Mouse (Mus musculus) lung, postnatal 0 days (tissue): ENCODE data around the gene Cela2a. TPM values are rescaled to one million over a fixed set of nuclear protein-coding genes. Genes with fewer than 3 reads are reported as not detected.

Experiments
- ATAC-seq: fragments of 200-750 bp; cut with Nextera tagmentation; 2 replicates; pipeline ENCODE4 v1.8.0; 2017; ENCODE audit warnings: moderate library complexity
- DNase-seq: peaks from one replicate; pipeline ENCODE4 v3.0.0-alpha.2; 2016; ENCODE audit warnings: low spot score
- H3K27ac ChIP-seq: fragments of 300-500 bp; sonication (generic); 2 replicates; pipeline ENCODE4 v1.5.1; 2014; ENCODE audit warnings: antibody characterized with exemption, mild to moderate bottlenecking, low read length, mixed read lengths
- H3K27me3 ChIP-seq: fragments of 300-500 bp; sonication (generic); replicated peaks from 2 replicates; pipeline ENCODE4 v1.6.1; 2014; ENCODE audit warnings: low read length, mixed read lengths; ENCODE audit not compliant: insufficient read depth
- H3K36me3 ChIP-seq: fragments of 300-500 bp; sonication (generic); 2 replicates; pipeline ENCODE4 v1.6.1; 2014; ENCODE audit warnings: low read length, mixed read lengths; ENCODE audit not compliant: insufficient read depth
- H3K4me1 ChIP-seq: fragments of 300-500 bp; sonication (generic); 2 replicates; pipeline ENCODE4 v1.6.1; 2014; ENCODE audit warnings: antibody characterized with exemption, low read depth, low read length, mixed read lengths; ENCODE audit not compliant: insufficient read depth
- H3K4me2 ChIP-seq: fragments of 300-500 bp; sonication (generic); replicated peaks from 2 replicates; pipeline ENCODE4 v1.6.1; 2014; ENCODE audit warnings: low read depth, mild to moderate bottlenecking, low read length, moderate library complexity, mixed read lengths
- H3K4me3 ChIP-seq: fragments of 300-500 bp; sonication (generic); 2 replicates; pipeline ENCODE4 v1.5.1; 2014; ENCODE audit warnings: low read depth, low read length
- H3K9ac ChIP-seq: fragments of 300-500 bp; sonication (generic); replicated peaks from 2 replicates; pipeline ENCODE4 v1.6.1; 2014; ENCODE audit warnings: low read depth, mild to moderate bottlenecking
- H3K9me3 ChIP-seq: fragments of 300-500 bp; sonication (generic); 2 replicates; pipeline ENCODE4 v1.6.1; 2016; ENCODE audit warnings: low read length, mixed read lengths
- CTCF ChIP-seq: IDR thresholded peaks from 2 replicates; pipeline ENCODE4 v1.5.1; 2016; ENCODE audit warnings: antibody characterized with exemption, mild to moderate bottlenecking
- EP300 ChIP-seq: IDR thresholded peaks from 2 replicates; pipeline ENCODE4 v1.6.1; 2016; ENCODE audit warnings: antibody characterized with exemption, mild to moderate bottlenecking, control low read depth
- WGBS: fragments of 180-500 bp; shearing (Covaris S2); extraction: QIAGEN DNeasy Blood & Tissue Kit; methylation state at CpG from one replicate; pipeline ENCODE4 v1.1.7; 2014; 5-methylcytosine and 5-hydroxymethylcytosine counted together
- polyA plus RNA-seq: library from polyadenylated mRNA; unstranded; fragments of >200 nt; fragmentation: Nextera tagmentation; extraction: Ambion mirVana; gene quantifications from 2 replicates; pipeline ENCODE4 v1.2.1, GENCODE M21; 2015

Gene Cela2a
- polyA plus RNA-seq, 1 experiment from 2014 or later, result not detected

GRCm38 (mm10) chr4:141822089-141822488 lies 3.9 kb downstream of the Cela2a start:
- Histone ChIP-seq H3K4me2 (no peak overlapping the region), H3K36me3 (no peaks in the 10 kb centered on the region), H3K9me3 (no peaks in the 10 kb centered on the region), H3K9ac (no peak overlapping the region), H3K4me3 (no peak overlapping the region), H3K27ac (no peak overlapping the region), H3K27me3 (no peaks in the 10 kb centered on the region), H3K4me1 (no peaks in the 10 kb centered on the region)
- ATAC-seq (no peak), DNase-seq (no peak)
- TF ChIP-seq CTCF (peak; percentile 59), EP300 (no peak)
- WGBS, result 68% methylated on average over 10 of the region's 10 CpGs

GRCm38 (mm10) chr4:141821178-141821577 lies 4.8 kb downstream of the Cela2a start:
- 47% methylated on average over 3 of the region's 3 CpGs for WGBS
- TF ChIP-seq CTCF, result no peak
- no peak for TF ChIP-seq EP300
- no peak overlapping the region for H3K4me2 ChIP-seq
- no peaks in the 10 kb centered on the region for H3K36me3 ChIP-seq
- DNase-seq (no peak), ATAC-seq (no peak)
- H3K27me3 ChIP-seq, result no peaks in the 10 kb centered on the region
- H3K27ac ChIP-seq, result no peak overlapping the region
- no peak overlapping the region for H3K4me3 ChIP-seq
- no peak overlapping the region for H3K9ac ChIP-seq
- no peaks in the 10 kb centered on the region for H3K9me3 ChIP-seq
- no peaks in the 10 kb centered on the region for H3K4me1 ChIP-seq

GRCm38 (mm10) chr4:141819316-141819715 lies 6.6 kb downstream of the Cela2a start:
- TF ChIP-seq CTCF (no peak), EP300 (no peak)
- 89% methylated on average over 7 of the region's 7 CpGs for WGBS

GRCm38 (mm10) chr4:141818861-141819260 lies 7.1 kb downstream of the Cela2a start:
- DNase-seq (no peak), ATAC-seq (no peak)
- Histone ChIP-seq H3K36me3 (peaks cover 2% of the 10 kb centered on the region), H3K27ac (no peak overlapping the region), H3K4me2 (no peak overlapping the region), H3K4me1 (no peaks in the 10 kb centered on the region), H3K9ac (no peak overlapping the region), H3K4me3 (no peak overlapping the region), H3K9me3 (no peaks in the 10 kb centered on the region), H3K27me3 (no peaks in the 10 kb centered on the region)
- 88% methylated on average over 13 of the region's 13 CpGs for WGBS
- TF ChIP-seq EP300 (no peak), CTCF (no peak)

More at GRCm38 (mm10) chr4:141819316-141819715, 6.6 kb downstream of the Cela2a start:
- H3K9me3 ChIP-seq, result no peaks in the 10 kb centered on the region
- H3K4me2 ChIP-seq, result no peak overlapping the region
- no peak overlapping the region for H3K9ac ChIP-seq
- no peak for ATAC-seq
- H3K4me1 ChIP-seq, result no peaks in the 10 kb centered on the region
- no peak overlapping the region for H3K27ac ChIP-seq
- DNase-seq, result no peak
- no peaks in the 10 kb centered on the region for H3K36me3 ChIP-seq
- no peak overlapping the region for H3K4me3 ChIP-seq
- H3K27me3 ChIP-seq, result no peaks in the 10 kb centered on the region

- 71% methylated on average over 10 of the region's 10 CpGs for WGBS
- Histone ChIP-seq H3K4me3 (no peak overlapping the region), H3K4me2 (no peak overlapping the region), H3K27ac (no peak overlapping the region), H3K9me3 (no peaks in the 10 kb centered on the region), H3K27me3 (no peaks in the 10 kb centered on the region), H3K36me3 (peaks cover 13% of the 10 kb centered on the region), H3K9ac (no peak overlapping the region), H3K4me1 (no peaks in the 10 kb centered on the region)
- ATAC-seq (no peak), DNase-seq (no peak)
- TF ChIP-seq CTCF (no peak), EP300 (no peak)
Measured at GRCm38 (mm10) chr4:141817706-141818105, 8.3 kb downstream of the Cela2a start.

- 66% methylated on average over 14 of the region's 14 CpGs for WGBS
- TF ChIP-seq CTCF, result no peak
- no peak for TF ChIP-seq EP300
- no peak for ATAC-seq
Measured at GRCm38 (mm10) chr4:141816776-141817655, 8.9 kb downstream of the Cela2a start.

More at GRCm38 (mm10) chr4:141816776-141817655, 8.9 kb downstream of the Cela2a start:
- Histone ChIP-seq H3K9me3 (no peaks in the 10 kb centered on the region), H3K27me3 (no peaks in the 10 kb centered on the region), H3K4me3 (no peak overlapping the region), H3K4me1 (no peaks in the 10 kb centered on the region), H3K27ac (no peak overlapping the region), H3K4me2 (no peak overlapping the region), H3K36me3 (peaks cover 19% of the 10 kb centered on the region), H3K9ac (no peak overlapping the region)
- DNase-seq, result no peak
